8 mouse cellular contexts compared by ENCODE assay signal in the genomic region with DNA sequence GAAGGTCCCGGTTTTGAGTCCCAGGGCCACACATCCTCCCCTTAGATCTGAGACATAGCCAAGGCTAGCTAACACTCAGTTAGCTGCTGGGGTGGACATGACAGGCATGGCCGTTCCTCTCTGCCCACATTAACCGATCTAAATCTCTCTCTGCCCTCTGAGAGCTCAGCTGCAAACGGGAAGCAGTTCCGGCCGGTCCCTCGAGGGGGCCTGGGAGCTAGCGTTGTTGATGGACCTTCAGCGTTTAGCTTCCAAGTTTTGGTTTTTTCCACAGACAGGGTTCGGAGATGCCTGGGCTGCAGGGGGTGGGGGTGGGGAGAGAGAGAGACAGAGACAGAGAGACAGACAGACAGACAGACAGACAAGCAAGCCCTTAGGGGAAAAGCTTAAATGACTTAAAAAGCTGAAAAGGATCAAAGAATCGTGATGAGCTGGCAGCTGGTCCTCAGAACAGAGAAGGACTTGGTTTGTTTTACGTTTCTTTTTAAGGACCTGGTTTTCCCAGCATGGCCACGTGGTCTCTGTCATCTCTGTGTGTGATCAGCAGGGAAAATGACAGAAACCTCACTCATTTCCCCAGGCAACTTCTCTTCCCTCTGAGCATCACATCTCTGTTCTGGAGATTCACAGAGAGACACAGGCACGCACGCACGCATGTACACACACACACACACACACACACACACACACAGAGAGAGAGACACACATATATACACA. TPM values are rescaled to one million over a fixed set of nuclear protein-coding genes. Genes with fewer than 3 reads are reported as not detected.
DNase-seq lines count a peak whose midpoint lies in the region; TF ChIP-seq lines count a peak whose summit lies in the region.

No protein-coding gene starts in this region.

- H3K4me1 ChIP-seq in cortical plate, adult 2 months (ENCODE audit: control insufficient read depth, insufficient read depth, low read length): no peaks in the 10 kb centered on the region

- TF ChIP-seq POLR2A in cortical plate, adult 2 months (IDR thresholded peaks at IDR 0.05; ENCODE audit: extremely low read depth, insufficient read depth, low read length): no peak

- H3K4me3 ChIP-seq in cortical plate, adult 2 months (ENCODE audit: insufficient read depth, low read length): no peak overlapping the region

- peak; percentile 25; the same call in 1 of the 2 replicates for TF ChIP-seq CTCF in cortical plate, adult 2 months (IDR thresholded peaks at IDR 0.05; ENCODE audit: extremely low read depth, insufficient read depth, low read length)

- no peak overlapping the region for H3K27ac ChIP-seq in cortical plate, adult 2 months (ENCODE audit: insufficient read depth, low read length)

- intact Hi-C loops in heart, postnatal 10 days (cut with DNase I): no loop called here

- peak; percentile 39 to 78 for DNase-seq in cerebellum, postnatal 14 days
- DNase-seq in cerebellum, adult 11-12 months: no peak
- peak; percentile 76 for DNase-seq in CD4-positive, CD25-positive, alpha-beta regulatory T cell, adult 2 months (ENCODE audit: low read depth, low spot score)
- peak; percentile 35 to 56 for DNase-seq in heart, postnatal 10 days
- DNase-seq in kidney, postnatal 4 days: peak; percentile 85 to 88
- DNase-seq in mesoderm, embryonic 11.5 days (ENCODE audit: low read depth, low spot score): peak; percentile 67
- peak; percentile 38 to 42 for DNase-seq in spleen, postnatal 36 days (ENCODE audit: low spot score in 2 of 2)

RNA-seq across cellular contexts. Expression of a gene that starts 35.0 kb away (rescaled TPM):
- 2.7 and 3.0 TPM in 2 replicates for polyA plus RNA-seq in cortical plate, adult 2 months (2012; rRNA removed)
- total RNA-seq in heart, postnatal 10 days (2021): under 1 TPM in 1 of 2 experiments, not detected in 1; 0.29 TPM

RNA-seq across cellular contexts. Expression of a gene that starts 50.3 kb away (rescaled TPM):
- not detected in 2 replicates for polyA plus RNA-seq in cortical plate, adult 2 months (2012; rRNA removed)
- total RNA-seq in heart, postnatal 10 days (2021): not detected

RNA-seq across cellular contexts. Expression of a gene that starts 56.4 kb away (rescaled TPM):
- polyA plus RNA-seq in cortical plate, adult 2 months (2012; rRNA removed): 51.9 and 53.3 TPM in 2 replicates
- total RNA-seq in heart, postnatal 10 days (2021): 10 to 100 TPM; 80.7 to 80.8 TPM

RNA-seq across cellular contexts. Expression of a gene that starts 56.5 kb away (rescaled TPM):
- polyA plus RNA-seq in cortical plate, adult 2 months (2012; rRNA removed): 77.1 and 79.2 TPM in 2 replicates
- 10 to 100 TPM; 68.1 to 70.7 TPM for total RNA-seq in heart, postnatal 10 days (2021)
